ENCODE assay signal across 8 mouse cellular contexts in the genomic region with DNA sequence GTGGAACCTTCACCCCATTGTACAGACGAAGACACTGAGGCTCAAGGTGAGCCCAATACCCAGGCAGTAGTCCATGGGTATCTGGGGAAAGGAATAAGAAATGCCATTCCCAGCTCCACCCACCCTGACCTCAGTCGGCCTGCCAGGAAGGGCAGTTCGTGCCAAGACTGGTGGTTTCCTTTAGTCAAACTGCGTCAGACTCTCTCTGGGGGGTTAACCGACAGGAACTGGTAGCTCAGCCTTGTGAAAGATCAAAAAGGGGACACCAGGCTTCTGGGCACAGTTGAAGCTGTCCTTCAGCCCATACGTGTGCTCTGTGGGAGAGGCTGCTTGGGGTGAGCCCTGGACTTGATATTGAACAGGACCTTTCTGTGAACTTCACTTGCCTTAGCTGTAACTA. TPM values are rescaled to one million over a fixed set of nuclear protein-coding genes. Genes with fewer than 3 reads are reported as not detected.
DNase-seq lines count a peak whose midpoint lies in the region.
"Had no signal": no experiment of that assay in that cellular context is flagged by ENCODE, and none has a peak within 500 bp of the region (broad histone marks: within the 10 kb centered on the region; RNA-seq: fewer than 3 reads in every experiment).

No protein-coding gene starts in this region.

- DNase-seq in spleen, postnatal 36 days (ENCODE audit: low spot score in 2 of 2), result peak; percentile 61
- no peak for DNase-seq in spleen, postnatal 14 days (ENCODE audit: low spot score in 2 of 2)
- DNase-seq in adipocyte (ENCODE audit: low spot score) (peak; percentile 74), MN1 (ENCODE audit: low spot score) (no peak)
- peak; percentile 80 for DNase-seq in lung, postnatal 10 days
- DNase-seq in left cerebral cortex, adult 18-20 months (ENCODE audit: low spot score in 2 of 2), result no peak
- DNase-seq in right cerebral cortex, postnatal 25 days, result no peak
- DNase-seq: thymus, postnatal 25 days had no signal

RNA-seq across cellular contexts. Expression of gene Ddit4, which starts 19.1 kb away (rescaled TPM):
- total RNA-seq in left cerebral cortex, adult 18-20 months (2021), result 10 to 100 TPM; 35.8 to 41.3 TPM

RNA-seq across cellular contexts. Expression of gene Dnajb12, which starts 53.2 kb away (rescaled TPM):
- 10 to 100 TPM; 47.3 to 49.6 TPM for total RNA-seq in left cerebral cortex, adult 18-20 months (2021)

Comparison
In these comparisons a context has a peak if more than half of its experiments do, and no peak if none do; other contexts are left out.
1. DNase-seq: peak in spleen, postnatal 36 days (2 of 2), adipocyte (single experiment) and lung, postnatal 10 days (single experiment); none in spleen, postnatal 14 days (0 of 2), left cerebral cortex, adult 18-20 months (0 of 2), MN1 (single experiment) and right cerebral cortex, postnatal 25 days (single experiment).